Mouse (Mus musculus) C2C12 (cell line): Measurements from ENCODE around the gene Stpg4. TPM values are rescaled to one million over a fixed set of nuclear protein-coding genes. Genes with fewer than 3 reads are reported as not detected.

ENCODE experiments used
- H3K27me3 ChIP-seq: one replicate; pipeline ENCODE4 v1.6.1; 2011; ENCODE audit not compliant: control insufficient read depth, insufficient read depth, insufficient read length
- H3K36me3 ChIP-seq: one replicate; pipeline ENCODE4 v1.6.1; 2011; ENCODE audit not compliant: control insufficient read depth, insufficient read depth
- H3K4me3 ChIP-seq: one replicate; pipeline ENCODE4 v1.5.1; 2011; ENCODE audit warnings: mild to moderate bottlenecking, control low read depth; ENCODE audit not compliant: poor library complexity, insufficient read depth, severe bottlenecking
- H3K79me2 ChIP-seq: one replicate; pipeline ENCODE4 v1.6.1; 2011; ENCODE audit not compliant: control insufficient read depth, insufficient read depth
- H3K79me3 ChIP-seq: one replicate; pipeline ENCODE4 v1.6.1; 2011; ENCODE audit warnings: low read depth, control low read depth
- H3ac ChIP-seq: one replicate; pipeline ENCODE3; 2011; ENCODE audit warnings: low read depth; ENCODE audit not compliant: control insufficient read depth, insufficient read length
- CTCF ChIP-seq: IDR thresholded peaks from one replicate; pipeline ENCODE4 v1.5.1; 2011; ENCODE audit not compliant: control insufficient read depth, insufficient read depth, insufficient read length
- FOSL1 ChIP-seq: IDR thresholded peaks from one replicate; pipeline ENCODE4 v1.8.0; 2011; ENCODE audit warnings: mild to moderate bottlenecking, low read length; ENCODE audit not compliant: poor library complexity, insufficient read depth, severe bottlenecking
- MAX ChIP-seq: IDR thresholded peaks from one replicate; pipeline ENCODE4 v1.6.1; 2011; ENCODE audit warnings: mild to moderate bottlenecking, control low read depth
- MYOD1 ChIP-seq: IDR thresholded peaks from one replicate; pipeline ENCODE4 v1.6.1; 2011; ENCODE audit warnings: low read depth; ENCODE audit not compliant: control insufficient read depth, insufficient read length
- MYOG ChIP-seq: IDR thresholded peaks from one replicate; pipeline ENCODE4 v1.6.1; 2011; ENCODE audit not compliant: control insufficient read depth, insufficient read length; ENCODE audit errors: extremely low read depth
- USF1 ChIP-seq: IDR thresholded peaks from one replicate; pipeline ENCODE4 v1.6.1; 2011; ENCODE audit warnings: low read depth, mild to moderate bottlenecking, control low read depth, moderate library complexity
- polyA plus RNA-seq: library from polyadenylated mRNA; unstranded; fragments of >200 nt; fragmentation: generic; extraction: Trizol; gene quantifications from one replicate; pipeline ENCODE4 v1.2.1, GENCODE M21; 2012; ENCODE audit warnings: missing spikeins

The Stpg4 gene
- polyA plus RNA-seq, 1 experiment = not detected

DNA sequence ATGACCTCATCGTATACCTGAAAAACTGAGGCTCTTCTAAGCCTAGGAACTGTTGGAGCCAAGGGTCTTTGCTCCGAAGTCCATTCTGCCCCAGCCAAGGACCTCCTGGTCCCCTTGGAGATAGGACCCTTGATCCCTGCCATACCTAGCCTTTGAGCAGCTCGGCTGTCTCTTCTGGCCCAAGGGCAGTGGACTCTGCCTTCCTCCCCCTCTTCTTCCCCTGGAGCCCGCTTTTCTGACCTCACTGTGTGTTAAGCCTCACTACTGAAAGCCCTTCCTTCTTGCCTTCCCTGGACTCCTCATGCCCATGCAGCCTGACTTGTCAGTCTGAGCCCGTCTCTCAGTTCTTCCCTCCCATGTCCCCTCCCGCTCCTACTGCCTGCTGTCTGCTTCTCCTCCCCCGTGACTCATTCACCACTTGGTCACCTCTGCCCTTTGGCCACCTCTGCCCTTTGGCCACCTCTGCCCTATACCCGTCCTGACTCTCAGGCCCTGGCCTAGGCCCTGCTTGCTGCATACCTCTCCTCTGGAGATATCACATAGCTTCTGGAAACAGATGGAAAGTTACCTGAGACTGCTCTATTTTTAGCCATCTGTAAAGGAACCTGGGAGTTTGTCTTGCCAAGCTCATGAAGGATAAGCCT lies 84.4 kb downstream of the Stpg4 start:
- Histone ChIP-seq H3K36me3 (peaks cover 5% of the 10 kb centered on the region), H3K79me3 (no peaks in the 10 kb centered on the region), H3K27me3 (no peaks in the 10 kb centered on the region), H3K79me2 (no peaks in the 10 kb centered on the region), H3K4me3 (no peak overlapping the region), H3ac (no peak overlapping the region)
- TF ChIP-seq FOSL1 = no peak
- TF ChIP-seq MYOD1 = no peak
- no peak for TF ChIP-seq CTCF
- no peak for TF ChIP-seq MAX
- no peak for TF ChIP-seq MYOG
- TF ChIP-seq USF1 = no peak

Other genes with a start within 250 kb of the Stpg4 start
- gene Mcfd2, start 161.8 kb downstream of the Stpg4 start, polyA plus RNA-seq = 43.1 TPM
- 9.8 TPM for gene Ttc7, start 144.9 kb downstream of the Stpg4 start, polyA plus RNA-seq
- 321 TPM for gene Calm2, start 19.2 kb upstream of the Stpg4 start, polyA plus RNA-seq
- gene Epcam, start 208.2 kb upstream of the Stpg4 start, polyA plus RNA-seq = 0.01 TPM
- 12.9 TPM for gene Msh2, start 244.6 kb upstream of the Stpg4 start, polyA plus RNA-seq